Mouse (Mus musculus): ENCODE measurements at regions not wholly inside any gene's neighbourhood (a gene's known extent, or its start where the extent isn't known, plus 50 kb on each side); places are given as distances from the start of the nearest gene placed in this dataset.

GRCm38 (mm10) chr5:45119757-45120156 is 320.3 kb upstream of the Ldb2 start:
- DNase-seq = no peak

- DNase-seq = no peak
These were observed 311.8 kb upstream of the Ldb2 start for GRCm38 (mm10) chr5:45111246-45111645.

GRCm38 (mm10) chr5:45110797-45111196 is 311.3 kb upstream of the Ldb2 start:
- DNase-seq = no peak

- no peak for DNase-seq
These were observed 305.8 kb upstream of the Ldb2 start for GRCm38 (mm10) chr5:45105236-45105816.

- no peak for DNase-seq
These were observed 304.4 kb upstream of the Ldb2 start for GRCm38 (mm10) chr5:45103763-45104428.

GRCm38 (mm10) chr5:45102661-45103060 is 303.2 kb upstream of the Ldb2 start:
- DNase-seq = no peak

GRCm38 (mm10) chr5:45101777-45102176 is 302.3 kb upstream of the Ldb2 start:
- DNase-seq = no peak

- no peak for DNase-seq
These were observed 299.6 kb upstream of the Ldb2 start for GRCm38 (mm10) chr5:45099082-45099481.

GRCm38 (mm10) chr5:45097941-45098340 is 298.5 kb upstream of the Ldb2 start:
- no peak for DNase-seq

- no peak for DNase-seq
These were observed 285.3 kb upstream of the Ldb2 start for GRCm38 (mm10) chr5:45084741-45085140.

- no peak for DNase-seq
These were observed 283.1 kb upstream of the Ldb2 start for GRCm38 (mm10) chr5:45082601-45083000.

GRCm38 (mm10) chr5:45076347-45076890 is 276.9 kb upstream of the Ldb2 start:
- no peak for DNase-seq

- DNase-seq = no peak
These were observed 275.7 kb upstream of the Ldb2 start for GRCm38 (mm10) chr5:45075195-45075594.

- no peak for DNase-seq
These were observed 273.0 kb upstream of the Ldb2 start for GRCm38 (mm10) chr5:45072529-45072928.

- no peak for DNase-seq
These were observed 266.6 kb upstream of the Ldb2 start for GRCm38 (mm10) chr5:45065917-45066699.

- no peak for DNase-seq
These were observed 263.1 kb upstream of the Ldb2 start for GRCm38 (mm10) chr5:45062567-45062966.

- no peak for DNase-seq
These were observed 255.9 kb upstream of the Ldb2 start for GRCm38 (mm10) chr5:45055276-45055959.

GRCm38 (mm10) chr5:45049410-45049809 is 249.9 kb upstream of the Ldb2 start:
- no peak for DNase-seq

- DNase-seq = no peak
These were observed 243.4 kb upstream of the Ldb2 start for GRCm38 (mm10) chr5:45042914-45043313.

- no peak for DNase-seq
These were observed 236.9 kb upstream of the Ldb2 start for GRCm38 (mm10) chr5:45036430-45036829.

GRCm38 (mm10) chr5:45033146-45033545 is 233.7 kb upstream of the Ldb2 start:
- no peak for DNase-seq

- DNase-seq = no peak
These were observed 228.4 kb upstream of the Ldb2 start for GRCm38 (mm10) chr5:45027876-45028275.

- no peak for DNase-seq
These were observed 225.9 kb upstream of the Ldb2 start for GRCm38 (mm10) chr5:45025383-45025782.
